ENCODE assay signal across 20 mouse cellular contexts in genomic region chr19:10167112-10167511, GRCm38 (mm10). TPM values are rescaled to one million over a fixed set of nuclear protein-coding genes. Genes with fewer than 3 reads are reported as not detected.
A peak's percentile ranks its signal among the peaks of the same experiment; 100 is the strongest.
DNase-seq lines count a peak whose midpoint lies in the region; ATAC-seq lines count a peak whose summit lies in the region.
"Had no signal": no experiment of that assay in that cellular context is flagged by ENCODE, and none has a peak within 500 bp of the region (broad histone marks: within the 10 kb centered on the region; RNA-seq: fewer than 3 reads in every experiment).

No protein-coding gene starts in this region.

- H3K27ac ChIP-seq in intestine, embryonic 14.5 days (ENCODE audit: low read depth): no peak overlapping the region
- H3K27ac ChIP-seq in intestine, embryonic 16.5 days (ENCODE audit: low read length): no peak overlapping the region
- H3K27ac ChIP-seq: embryonic facial prominence, embryonic 10.5 days; embryonic facial prominence, embryonic 12.5 days; forebrain, embryonic 13.5 days; forebrain, embryonic 15.5 days had no signal

- H3K4me1 ChIP-seq in intestine, embryonic 14.5 days (replicated peaks; ENCODE audit: control insufficient read depth, insufficient read depth, low read length): no peaks in the 10 kb centered on the region
- no peaks in the 10 kb centered on the region for H3K4me1 ChIP-seq in intestine, embryonic 16.5 days (ENCODE audit: control insufficient read depth, insufficient read depth, low read length)
- H3K4me1 ChIP-seq: embryonic facial prominence, embryonic 10.5 days; embryonic facial prominence, embryonic 12.5 days; forebrain, embryonic 13.5 days; forebrain, embryonic 15.5 days had no signal

- no peaks in the 10 kb centered on the region for H3K9me3 ChIP-seq in intestine, embryonic 14.5 days (ENCODE audit: control insufficient read depth, low read length)
- H3K9me3 ChIP-seq in intestine, embryonic 16.5 days (ENCODE audit: control insufficient read depth, low read length): no peaks in the 10 kb centered on the region
- H3K9me3 ChIP-seq: embryonic facial prominence, embryonic 10.5 days; embryonic facial prominence, embryonic 12.5 days; forebrain, embryonic 13.5 days; forebrain, embryonic 15.5 days had no signal

- no peak overlapping the region for H3K4me2 ChIP-seq in intestine, embryonic 14.5 days (ENCODE audit: low read length)
- no peak overlapping the region for H3K4me2 ChIP-seq in intestine, embryonic 16.5 days (ENCODE audit: low read depth, low read length)
- H3K4me2 ChIP-seq: embryonic facial prominence, embryonic 12.5 days; forebrain, embryonic 13.5 days; forebrain, embryonic 15.5 days had no signal

- no peak overlapping the region for H3K4me3 ChIP-seq in intestine, embryonic 14.5 days (ENCODE audit: low read depth, low read length)
- no peak overlapping the region for H3K4me3 ChIP-seq in intestine, embryonic 16.5 days (ENCODE audit: low read length)
- H3K4me3 ChIP-seq: embryonic facial prominence, embryonic 10.5 days; embryonic facial prominence, embryonic 12.5 days; forebrain, embryonic 13.5 days; forebrain, embryonic 15.5 days had no signal

- H3K36me3 ChIP-seq in intestine, embryonic 14.5 days (ENCODE audit: control insufficient read depth, insufficient read depth, low read length): no peaks in the 10 kb centered on the region
- H3K36me3 ChIP-seq in intestine, embryonic 16.5 days (ENCODE audit: control insufficient read depth, insufficient read depth, low read length): no peaks in the 10 kb centered on the region
- H3K36me3 ChIP-seq: embryonic facial prominence, embryonic 10.5 days; embryonic facial prominence, embryonic 12.5 days; forebrain, embryonic 15.5 days had no signal

- no peak for ATAC-seq in intestine, embryonic 14.5 days (replicated peaks; ENCODE audit: low FRiP score, low TSS enrichment, low read depth)
- no peak for ATAC-seq in intestine, embryonic 16.5 days
- ATAC-seq: activated CD4-positive, CD25-positive, alpha-beta regulatory T cell, adult 4 months; forebrain, embryonic 13.5 days; forebrain, embryonic 15.5 days; Patski had no signal

- 70% methylated on average over 4 of the region's 4 CpGs for WGBS in intestine, embryonic 14.5 days
- 70% methylated on average over 4 of the region's 4 CpGs for WGBS in intestine, embryonic 16.5 days

- peak; percentile 25 for DNase-seq in intestine, embryonic 14.5 days (ENCODE audit: low spot score)
- peak; percentile 14 for DNase-seq in MN1 (ENCODE audit: low spot score)
- DNase-seq in gonadal fat pad, adult 2 months (ENCODE audit: low read depth): peak; percentile 56
- DNase-seq in retina, embryonic 14.5 days (ENCODE audit: low spot score): no peak
- no peak for DNase-seq in left cerebral cortex, adult 11 months (ENCODE audit: low spot score)
- DNase-seq: adrenal gland, adult 8-10 months; adrenal gland, postnatal 14 days; adrenal gland, postnatal 36 days; cerebellum, adult 11-12 months; cerebellum, adult 2 months; cerebellum, adult 9-10 months; cerebellum, postnatal 10 days; cerebellum, postnatal 25 days had no signal

- H3K27me3 ChIP-seq in intestine, embryonic 14.5 days (replicated peaks; ENCODE audit: control insufficient read depth, insufficient read depth, low read length): no peaks in the 10 kb centered on the region
- H3K27me3 ChIP-seq in intestine, embryonic 16.5 days (replicated peaks; ENCODE audit: control insufficient read depth, insufficient read depth, low read length): no peaks in the 10 kb centered on the region
- H3K27me3 ChIP-seq: embryonic facial prominence, embryonic 12.5 days; forebrain, embryonic 13.5 days; forebrain, embryonic 15.5 days; Patski had no signal

- no peak overlapping the region for H3K9ac ChIP-seq in intestine, embryonic 14.5 days (ENCODE audit: low read length)
- no peak overlapping the region for H3K9ac ChIP-seq in intestine, embryonic 16.5 days (ENCODE audit: low read depth, low read length)
- H3K9ac ChIP-seq: embryonic facial prominence, embryonic 12.5 days; forebrain, embryonic 13.5 days; forebrain, embryonic 15.5 days had no signal

RNA-seq across cellular contexts. Expression of gene Fads1, which starts 15.6 kb away (rescaled TPM):
- 134 and 142 TPM in 2 replicates for polyA plus RNA-seq in intestine, embryonic 14.5 days (2014; fragmentation: Nextera tagmentation; extraction: Ambion mirVana)
- 146 and 154 TPM in 2 replicates for polyA plus RNA-seq in intestine, embryonic 16.5 days (2015; fragmentation: Nextera tagmentation; extraction: Ambion mirVana)
- 111 and 198 TPM in 2 replicates for polyA plus RNA-seq in gonadal fat pad, adult 2 months (2012; rRNA removed)

RNA-seq across cellular contexts. Expression of gene Tmem258, which starts 36.7 kb away (rescaled TPM):
- 462 and 499 TPM in 2 replicates for polyA plus RNA-seq in intestine, embryonic 14.5 days (2014; fragmentation: Nextera tagmentation; extraction: Ambion mirVana)
- polyA plus RNA-seq in intestine, embryonic 16.5 days (2015; fragmentation: Nextera tagmentation; extraction: Ambion mirVana): 466 and 467 TPM in 2 replicates
- 131 and 209 TPM in 2 replicates for polyA plus RNA-seq in gonadal fat pad, adult 2 months (2012; rRNA removed)

RNA-seq across cellular contexts. Expression of gene Fen1, which starts 36.9 kb away (rescaled TPM):
- polyA plus RNA-seq in intestine, embryonic 14.5 days (2014; fragmentation: Nextera tagmentation; extraction: Ambion mirVana): 93.8 and 95.6 TPM in 2 replicates
- 77.9 and 87.8 TPM in 2 replicates for polyA plus RNA-seq in intestine, embryonic 16.5 days (2015; fragmentation: Nextera tagmentation; extraction: Ambion mirVana)
- 10.5 and 11.0 TPM in 2 replicates for polyA plus RNA-seq in gonadal fat pad, adult 2 months (2012; rRNA removed)

Comparison
In these comparisons a context has a peak if more than half of its experiments do, and no peak if none do; other contexts are left out.
1. DNase-seq: peak in intestine, embryonic 14.5 days (single experiment), MN1 (single experiment) and gonadal fat pad, adult 2 months (single experiment); none in retina, embryonic 14.5 days (single experiment) and left cerebral cortex, adult 11 months (single experiment).